In genomic region chr2:121413387-121414042, GRCm38 (mm10) we compare ENCODE assay signal across 7 mouse cellular contexts. TPM values are rescaled to one million over a fixed set of nuclear protein-coding genes. Genes with fewer than 3 reads are reported as not detected.
DNase-seq lines count a peak whose midpoint lies in the region; ATAC-seq and TF ChIP-seq lines count a peak whose summit lies in the region.

Pdia3 (plus strand) TSS chr2:121413775.
Catsper2 (minus strand) TSS chr2:121413792.

- H3K9ac ChIP-seq in intestine, postnatal 0 days (ENCODE audit: low read depth, low read length) = peak within 1 kb of the TSS; percentile 98
- H3K9ac ChIP-seq in midbrain, embryonic 13.5 days (replicated peaks) = peak within 1 kb of the TSS; percentile 98

- H3K4me2 ChIP-seq in intestine, postnatal 0 days (replicated peaks; ENCODE audit: low read depth) = peak within 1 kb of the TSS; percentile 70
- H3K4me2 ChIP-seq in midbrain, embryonic 13.5 days (replicated peaks) = peak within 1 kb of the TSS; percentile 69

- H3K9me3 ChIP-seq in embryonic facial prominence, embryonic 10.5 days = no peaks in the 10 kb centered on the region
- H3K9me3 ChIP-seq in intestine, postnatal 0 days (ENCODE audit: control insufficient read depth) = no peaks in the 10 kb centered on the region
- no peaks in the 10 kb centered on the region for H3K9me3 ChIP-seq in limb, embryonic 10.5 days (replicated peaks)
- no peaks in the 10 kb centered on the region for H3K9me3 ChIP-seq in midbrain, embryonic 13.5 days

- peak; percentile 71 for TF ChIP-seq CTCF in intestine, postnatal 0 days (IDR thresholded peaks at IDR 0.05; ENCODE audit: low read depth)

- WGBS in embryonic facial prominence, embryonic 10.5 days = under 1% methylated on average over 68 of the region's 68 CpGs
- WGBS in intestine, postnatal 0 days = under 1% methylated on average over 66 of the region's 68 CpGs
- under 1% methylated on average over 66 of the region's 68 CpGs for WGBS in limb, embryonic 10.5 days
- WGBS in midbrain, embryonic 13.5 days = 1% methylated on average over 66 of the region's 68 CpGs

- peak; percentile 97 for DNase-seq in adrenal gland, postnatal 10 days
- peak; percentile 99 for DNase-seq in embryonic facial prominence, embryonic 10.5 days (ENCODE audit: low spot score)
- peak; percentile 19 for DNase-seq in gonadal fat pad, adult 2 months (ENCODE audit: low read depth)
- DNase-seq in limb, embryonic 10.5 days (ENCODE audit: low spot score) = peak; percentile 98
- DNase-seq in spleen, adult 12 weeks (ENCODE audit: low spot score) = peak; percentile 94

- H3K27me3 ChIP-seq in embryonic facial prominence, embryonic 10.5 days (replicated peaks; ENCODE audit: low read depth, poor library complexity, severe bottlenecking) = no peaks in the 10 kb centered on the region
- no peaks in the 10 kb centered on the region for H3K27me3 ChIP-seq in intestine, postnatal 0 days (replicated peaks; ENCODE audit: control insufficient read depth, insufficient read depth, low read length)
- no peaks in the 10 kb centered on the region for H3K27me3 ChIP-seq in limb, embryonic 10.5 days (ENCODE audit: low read depth, poor library complexity, severe bottlenecking)
- no peaks in the 10 kb centered on the region for H3K27me3 ChIP-seq in midbrain, embryonic 13.5 days

- peak within 1 kb of the TSS; percentile 99 for H3K4me3 ChIP-seq in embryonic facial prominence, embryonic 10.5 days
- H3K4me3 ChIP-seq in intestine, postnatal 0 days (ENCODE audit: low read depth, low read length) = peak within 1 kb of the TSS; percentile 99
- H3K4me3 ChIP-seq in limb, embryonic 10.5 days = peak within 1 kb of the TSS; percentile 88
- H3K4me3 ChIP-seq in midbrain, embryonic 13.5 days (replicated peaks) = peak within 1 kb of the TSS; percentile 99

- peak within 1 kb of the TSS; percentile 98 for H3K27ac ChIP-seq in embryonic facial prominence, embryonic 10.5 days (replicated peaks)
- peak within 1 kb of the TSS; percentile 96 for H3K27ac ChIP-seq in intestine, postnatal 0 days (ENCODE audit: low read depth, low read length)
- peak within 1 kb of the TSS; percentile 98 for H3K27ac ChIP-seq in limb, embryonic 10.5 days
- H3K27ac ChIP-seq in midbrain, embryonic 13.5 days = peak within 1 kb of the TSS; percentile 95

- peaks cover 28% of the 10 kb centered on the region for H3K36me3 ChIP-seq in embryonic facial prominence, embryonic 10.5 days (replicated peaks)
- peaks cover 10% of the 10 kb centered on the region; the same call in 1 of the 2 replicates for H3K36me3 ChIP-seq in intestine, postnatal 0 days (ENCODE audit: control insufficient read depth, insufficient read depth)
- peaks cover 31% of the 10 kb centered on the region for H3K36me3 ChIP-seq in limb, embryonic 10.5 days
- H3K36me3 ChIP-seq in midbrain, embryonic 13.5 days = peaks cover 19% of the 10 kb centered on the region; the same call in 1 of the 2 replicates

- peaks cover 27% of the 10 kb centered on the region for H3K4me1 ChIP-seq in embryonic facial prominence, embryonic 10.5 days
- no peaks in the 10 kb centered on the region for H3K4me1 ChIP-seq in intestine, postnatal 0 days (replicated peaks; ENCODE audit: control insufficient read depth, insufficient read depth, low read length)
- peaks cover 20% of the 10 kb centered on the region for H3K4me1 ChIP-seq in limb, embryonic 10.5 days
- H3K4me1 ChIP-seq in midbrain, embryonic 13.5 days (replicated peaks) = peaks cover 42% of the 10 kb centered on the region

- ATAC-seq in intestine, postnatal 0 days = peak; percentile 98
- ATAC-seq in midbrain, embryonic 13.5 days = peak; percentile 99

RNA-seq across cellular contexts. Expression of gene Pdia3, which starts in this region (rescaled TPM):
- 100 to 1,000 TPM; 285 to 303 TPM for total RNA-seq in adrenal gland, postnatal 10 days (2021)
- polyA plus RNA-seq in embryonic facial prominence, embryonic 10.5 days (2016; fragmentation: Nextera tagmentation; extraction: Ambion mirVana) = 609 and 638 TPM in 2 replicates
- 473 and 744 TPM in 2 replicates for polyA plus RNA-seq in gonadal fat pad, adult 2 months (2012; rRNA removed)
- polyA plus RNA-seq in intestine, postnatal 0 days (2015; fragmentation: Nextera tagmentation; extraction: Ambion mirVana) = 325 and 353 TPM in 2 replicates
- polyA plus RNA-seq in limb, embryonic 10.5 days (2016; fragmentation: Nextera tagmentation; extraction: Ambion mirVana) = 603 and 646 TPM in 2 replicates
- 373 and 395 TPM in 2 replicates for polyA plus RNA-seq in midbrain, embryonic 13.5 days (2015; fragmentation: Nextera tagmentation; extraction: Ambion mirVana)

RNA-seq across cellular contexts. Expression of gene Catsper2, which starts in this region (rescaled TPM):
- 1 to 10 TPM; 2.2 to 4.3 TPM for total RNA-seq in adrenal gland, postnatal 10 days (2021)
- polyA plus RNA-seq in embryonic facial prominence, embryonic 10.5 days (2016; fragmentation: Nextera tagmentation; extraction: Ambion mirVana) = 3.3 and 3.7 TPM in 2 replicates
- 5.0 and 7.0 TPM in 2 replicates for polyA plus RNA-seq in gonadal fat pad, adult 2 months (2012; rRNA removed)
- polyA plus RNA-seq in intestine, postnatal 0 days (2015; fragmentation: Nextera tagmentation; extraction: Ambion mirVana) = 1.3 and 1.6 TPM in 2 replicates
- 2.3 and 2.9 TPM in 2 replicates for polyA plus RNA-seq in limb, embryonic 10.5 days (2016; fragmentation: Nextera tagmentation; extraction: Ambion mirVana)
- polyA plus RNA-seq in midbrain, embryonic 13.5 days (2015; fragmentation: Nextera tagmentation; extraction: Ambion mirVana) = 5.0 and 5.3 TPM in 2 replicates

Comparison
In these comparisons a context has a peak if more than half of its experiments do, and no peak if none do; other contexts are left out.
1. Peak in every context shown above with its lines: DNase-seq, ATAC-seq, H3K4me3 ChIP-seq and H3K27ac ChIP-seq.
2. DNase-seq: peak in every context shown above with its lines; median percentile 99 in embryonic facial prominence, embryonic 10.5 days; 98 in limb, embryonic 10.5 days; 97 in adrenal gland, postnatal 10 days; 94 in spleen, adult 12 weeks; 19 in gonadal fat pad, adult 2 months.